Mouse (Mus musculus) midbrain, embryonic 16.5 days (tissue): ENCODE measurements around the gene Reep6. TPM values are rescaled to one million over a fixed set of nuclear protein-coding genes. Genes with fewer than 3 reads are reported as not detected.

Experiments
- ATAC-seq: fragments of 200-750 bp; cut with Nextera tagmentation; 2 replicates; pipeline ENCODE4 v1.8.0; 2017; ENCODE audit warnings: moderate TSS enrichment
- H3K27ac ChIP-seq: fragments of 300-500 bp; sonication (generic); 2 replicates; pipeline ENCODE4 v1.5.1; 2014; ENCODE audit warnings: mild to moderate bottlenecking, low read length, mixed read lengths
- H3K27me3 ChIP-seq: fragments of 300-500 bp; sonication (generic); 2 replicates; pipeline ENCODE4 v1.6.1; 2014; ENCODE audit warnings: low read depth, low read length, mixed read lengths; ENCODE audit not compliant: control insufficient read depth, insufficient read depth
- H3K36me3 ChIP-seq: fragments of 300-500 bp; sonication (generic); 2 replicates; pipeline ENCODE4 v1.6.1; 2014; ENCODE audit warnings: mild to moderate bottlenecking, low read length, moderate library complexity, mixed read lengths; ENCODE audit not compliant: control insufficient read depth, insufficient read depth
- H3K4me1 ChIP-seq: fragments of 300-500 bp; sonication (generic); 2 replicates; pipeline ENCODE4 v1.6.1; 2014; ENCODE audit warnings: mild to moderate bottlenecking, low read length, mixed read lengths; ENCODE audit not compliant: control insufficient read depth, insufficient read depth
- H3K4me2 ChIP-seq: fragments of 300-500 bp; sonication (generic); 2 replicates; pipeline ENCODE4 v1.6.1; 2014; ENCODE audit warnings: mild to moderate bottlenecking, low read length, mixed read lengths
- H3K4me3 ChIP-seq: fragments of 300-500 bp; sonication (generic); 2 replicates; pipeline ENCODE4 v1.5.1; 2014; ENCODE audit warnings: low read depth, mild to moderate bottlenecking, low read length, moderate library complexity, mixed read lengths
- H3K9ac ChIP-seq: fragments of 300-500 bp; sonication (generic); 2 replicates; pipeline ENCODE4 v1.6.1; 2014; ENCODE audit warnings: low read depth, low read length, mixed read lengths
- H3K9me3 ChIP-seq: fragments of 300-500 bp; sonication (generic); replicated peaks from 2 replicates; pipeline ENCODE4 v1.6.1; 2014; ENCODE audit warnings: mild to moderate bottlenecking, low read length, mixed read lengths; ENCODE audit not compliant: control insufficient read depth, poor library complexity, severe bottlenecking
- WGBS: fragments of 180-500 bp; shearing (Covaris S2); extraction: QIAGEN DNeasy Blood & Tissue Kit; methylation state at CpG from one replicate; pipeline ENCODE4 v1.1.7; 2014; 5-methylcytosine and 5-hydroxymethylcytosine counted together
- polyA plus RNA-seq: library from polyadenylated mRNA; unstranded; fragments of >200 nt; fragmentation: Nextera tagmentation; extraction: Ambion mirVana; gene quantifications from 2 replicates; pipeline ENCODE4 v1.2.1, GENCODE M21; 2015

Gene Reep6
- polyA plus RNA-seq, 1 experiment from 2014 or later: 8.6 TPM

DNA sequence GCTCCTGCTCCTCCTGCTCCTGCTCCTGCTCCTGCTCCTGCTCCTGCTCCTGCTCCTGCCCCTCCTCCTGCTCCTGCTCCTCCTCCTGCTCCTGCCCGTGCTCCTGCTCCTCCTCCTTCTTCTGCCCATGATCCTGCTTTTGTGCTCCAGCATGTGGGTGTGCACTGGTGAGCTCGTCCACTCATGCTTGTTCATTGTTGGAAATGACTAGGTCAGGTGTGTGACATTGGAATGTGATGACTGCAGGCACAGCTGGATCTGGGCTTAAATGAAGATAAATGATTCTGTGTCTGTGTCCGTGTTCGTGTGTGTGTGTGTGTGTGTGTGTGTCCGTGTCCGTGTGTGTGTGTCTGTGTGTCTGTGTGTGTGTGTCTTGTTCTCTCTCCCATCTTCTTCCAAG, 38.6 kb downstream of the Reep6 start:
- H3K4me1 ChIP-seq: peaks cover 12% of the 10 kb centered on the region
- no peak overlapping the region for H3K4me3 ChIP-seq
- no peak overlapping the region for H3K27ac ChIP-seq
- 89% methylated on average over 6 of the region's 6 CpGs for WGBS
- no peak overlapping the region for H3K4me2 ChIP-seq
- no peaks in the 10 kb centered on the region; the same call in 1 of the 2 replicates for H3K27me3 ChIP-seq
- H3K9ac ChIP-seq: no peak overlapping the region
- no peak for ATAC-seq
- H3K9me3 ChIP-seq: no peaks in the 10 kb centered on the region
- H3K36me3 ChIP-seq: no peaks in the 10 kb centered on the region

DNA sequence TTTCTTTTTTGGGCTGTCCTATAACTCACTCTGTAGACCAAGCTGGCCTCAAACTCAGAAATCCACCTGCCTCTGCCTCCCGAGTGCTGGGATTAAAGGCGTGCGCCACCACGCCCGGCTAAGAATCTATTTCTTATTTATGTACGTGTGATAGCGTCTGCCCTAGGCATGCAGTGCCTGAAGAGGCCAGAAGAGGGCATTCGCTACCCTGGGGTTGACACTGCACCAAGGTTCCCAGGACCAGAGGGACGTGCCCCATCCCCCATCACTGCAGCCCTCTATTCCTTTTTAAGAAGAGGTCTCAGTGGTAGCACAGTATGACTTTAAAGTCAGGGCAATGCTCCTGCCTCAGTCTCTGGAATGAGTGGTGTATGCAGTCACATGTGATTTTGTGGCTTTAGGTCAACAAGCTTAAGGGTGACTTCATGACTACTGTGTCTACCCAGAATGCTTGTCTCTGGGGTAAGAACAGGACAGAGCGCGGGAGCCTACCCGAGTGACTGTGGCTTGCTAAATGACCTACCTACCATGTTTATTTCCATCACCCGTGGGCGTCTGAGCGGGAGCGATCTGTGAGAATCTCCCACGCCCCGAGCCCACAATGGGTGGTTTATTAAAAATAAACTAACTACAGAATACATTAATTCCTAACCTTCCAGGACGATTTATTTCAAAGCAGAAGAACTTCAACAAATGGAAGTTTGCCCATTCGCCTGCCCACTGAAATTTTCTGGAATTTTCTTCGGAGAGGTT, 40.4 kb downstream of the Reep6 start:
- no peaks in the 10 kb centered on the region for H3K9me3 ChIP-seq
- H3K4me3 ChIP-seq: no peak overlapping the region
- H3K4me1 ChIP-seq: peaks cover 9% of the 10 kb centered on the region
- 82% methylated on average over 21 of the region's 21 CpGs for WGBS
- no peak overlapping the region for H3K27ac ChIP-seq
- ATAC-seq: no peak
- no peak overlapping the region for H3K4me2 ChIP-seq
- no peak overlapping the region for H3K9ac ChIP-seq
- no peaks in the 10 kb centered on the region for H3K36me3 ChIP-seq
- no peaks in the 10 kb centered on the region for H3K27me3 ChIP-seq

DNA sequence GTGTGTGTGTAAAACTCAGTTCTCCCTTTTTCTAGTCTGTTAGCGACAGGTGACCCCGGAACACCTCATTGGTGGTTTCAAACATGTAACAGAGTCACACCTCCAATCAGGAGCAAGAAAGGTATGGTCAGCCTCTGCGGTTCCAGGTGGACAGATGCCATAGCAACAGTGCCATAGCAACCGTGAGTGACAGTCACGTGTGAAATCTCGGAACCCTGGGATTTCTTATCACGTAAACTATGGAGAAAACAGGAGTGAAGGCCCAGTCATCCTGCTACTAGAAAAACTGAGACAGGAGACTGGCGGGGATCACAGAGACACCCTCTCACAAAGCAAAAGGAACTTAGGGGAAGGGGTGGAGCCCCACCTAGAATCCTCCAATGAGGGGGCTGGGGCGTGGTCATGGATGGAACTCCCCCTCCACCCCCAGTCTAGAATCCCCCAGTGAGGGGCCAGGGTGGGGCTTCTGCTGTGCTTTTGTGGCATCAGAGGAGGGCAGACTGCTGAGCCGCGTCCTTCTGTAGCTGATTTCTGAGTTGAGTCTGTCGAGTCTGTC, 41.7 kb downstream of the Reep6 start:
- Histone ChIP-seq H3K36me3 (no peaks in the 10 kb centered on the region), H3K9ac (peak overlapping the region; percentile 48; the same call in 1 of the 2 replicates), H3K27me3 (no peaks in the 10 kb centered on the region), H3K27ac (peak overlapping the region; percentile 68), H3K4me1 (peaks cover 9% of the 10 kb centered on the region), H3K9me3 (no peaks in the 10 kb centered on the region), H3K4me2 (peak overlapping the region; percentile 50), H3K4me3 (peak overlapping the region; percentile 30)
- WGBS: 3% methylated on average over 12 of the region's 12 CpGs
- peak; percentile 88 for ATAC-seq

DNA sequence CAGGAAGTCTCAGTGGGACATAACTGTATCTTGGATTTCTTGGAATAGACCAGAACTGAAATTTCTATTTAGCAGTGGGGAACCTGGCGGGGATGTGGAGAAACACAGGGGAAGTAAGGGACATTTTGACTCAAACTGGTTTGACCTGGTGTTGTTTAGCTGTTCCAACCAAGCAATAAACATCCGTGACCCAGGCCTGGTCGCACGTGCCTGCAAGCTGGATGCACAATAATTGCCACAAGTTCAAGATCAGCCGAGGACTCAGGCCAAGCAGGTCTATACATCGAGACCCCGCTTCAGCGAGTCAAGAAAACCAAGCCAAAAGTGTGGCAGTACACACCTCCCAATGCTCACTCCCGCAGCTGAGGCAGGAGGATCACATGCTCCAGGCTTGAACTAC, 42.2 kb downstream of the Reep6 start:
- Histone ChIP-seq H3K9ac (peak overlapping the region; percentile 48; the same call in 1 of the 2 replicates), H3K4me2 (peak overlapping the region; percentile 50), H3K9me3 (no peaks in the 10 kb centered on the region), H3K4me3 (peak overlapping the region; percentile 30), H3K36me3 (no peaks in the 10 kb centered on the region), H3K27me3 (no peaks in the 10 kb centered on the region), H3K4me1 (peaks cover 9% of the 10 kb centered on the region), H3K27ac (peak overlapping the region; percentile 68)
- WGBS: 54% methylated on average over 9 of the region's 9 CpGs
- peak; percentile 1; the same call in 1 of the 2 replicates for ATAC-seq

DNA sequence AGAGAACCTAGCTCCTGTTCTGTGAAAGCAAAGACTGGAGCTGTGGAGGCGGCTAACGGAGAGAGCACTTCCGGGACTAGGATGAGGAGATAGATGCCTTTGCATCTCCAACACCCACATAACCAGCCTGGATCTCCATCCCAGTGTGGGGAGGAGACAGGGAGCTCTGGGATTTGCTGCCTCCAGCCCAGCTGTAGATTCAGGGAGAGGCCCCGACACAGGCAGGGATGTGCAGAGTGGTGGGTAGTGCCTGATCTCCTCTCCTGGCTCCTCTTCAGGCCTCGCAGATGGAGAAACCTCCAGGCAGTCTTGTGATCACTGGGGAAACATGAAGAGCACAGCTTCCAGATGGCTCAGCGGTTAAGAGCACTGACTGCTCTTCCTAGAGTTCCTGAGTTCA, 43.0 kb downstream of the Reep6 start:
- H3K4me2 ChIP-seq: no peak overlapping the region
- H3K27me3 ChIP-seq: no peaks in the 10 kb centered on the region
- WGBS: 87% methylated on average over 6 of the region's 6 CpGs
- peaks cover 9% of the 10 kb centered on the region for H3K4me1 ChIP-seq
- no peak for ATAC-seq
- H3K9ac ChIP-seq: no peak overlapping the region
- H3K9me3 ChIP-seq: no peaks in the 10 kb centered on the region
- no peak overlapping the region for H3K4me3 ChIP-seq
- H3K36me3 ChIP-seq: no peaks in the 10 kb centered on the region
- no peak overlapping the region for H3K27ac ChIP-seq

DNA sequence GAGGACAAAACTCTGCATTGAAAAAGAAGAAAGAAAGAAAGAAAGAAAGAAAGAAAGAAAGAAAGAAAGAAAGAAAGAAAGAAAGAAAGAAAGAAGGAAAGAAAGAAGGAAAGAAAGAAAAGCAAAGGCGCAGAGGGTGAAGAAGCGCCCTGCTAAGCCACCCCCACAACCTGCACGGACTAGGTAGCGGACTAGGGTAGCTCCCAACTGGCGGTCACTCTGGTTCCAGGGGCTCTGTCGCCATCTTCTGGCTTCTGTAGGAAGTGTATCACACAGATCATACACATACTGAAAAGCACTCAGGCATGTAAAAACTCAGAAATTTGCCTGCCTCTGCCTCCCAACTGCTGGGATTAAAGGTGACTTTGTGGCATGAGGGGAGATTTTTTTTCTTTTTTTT, 44.3 kb downstream of the Reep6 start:
- Histone ChIP-seq H3K4me2 (no peak overlapping the region), H3K4me3 (no peak overlapping the region), H3K27ac (no peak overlapping the region), H3K9me3 (no peaks in the 10 kb centered on the region), H3K27me3 (no peaks in the 10 kb centered on the region), H3K9ac (no peak overlapping the region), H3K4me1 (peaks cover 9% of the 10 kb centered on the region), H3K36me3 (no peaks in the 10 kb centered on the region)
- 15% methylated on average over 6 of the region's 6 CpGs for WGBS
- ATAC-seq: no peak

DNA sequence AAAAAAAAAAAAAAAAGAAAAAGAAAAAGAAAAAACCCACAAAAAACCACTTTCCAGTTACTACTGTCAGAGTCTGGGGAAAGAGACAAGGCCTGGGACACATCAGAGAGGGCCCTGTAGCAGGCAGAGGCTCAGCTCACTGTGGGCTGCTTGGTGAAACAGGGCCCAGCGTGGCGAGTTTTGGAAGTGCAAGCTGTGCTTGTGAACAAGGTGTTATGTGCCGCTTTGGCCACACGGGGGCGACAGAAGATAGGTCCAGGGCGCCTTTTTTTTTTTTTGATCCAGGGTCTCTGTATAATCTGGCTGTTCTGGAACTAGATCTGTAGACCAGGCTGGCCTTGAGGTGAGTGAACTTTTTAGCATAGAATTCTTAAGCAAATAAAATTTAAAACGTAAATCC, 46.4 kb downstream of the Reep6 start:
- Histone ChIP-seq H3K27ac (no peak overlapping the region), H3K9me3 (no peaks in the 10 kb centered on the region), H3K9ac (no peak overlapping the region), H3K4me2 (no peak overlapping the region), H3K27me3 (no peaks in the 10 kb centered on the region), H3K36me3 (peaks cover 16% of the 10 kb centered on the region), H3K4me3 (no peak overlapping the region), H3K4me1 (peaks cover 9% of the 10 kb centered on the region)
- ATAC-seq: 0 out of 2 replicates have a peak, but pooled peaks have one; percentile 61
- WGBS: 2% methylated on average over 7 of the region's 7 CpGs

DNA sequence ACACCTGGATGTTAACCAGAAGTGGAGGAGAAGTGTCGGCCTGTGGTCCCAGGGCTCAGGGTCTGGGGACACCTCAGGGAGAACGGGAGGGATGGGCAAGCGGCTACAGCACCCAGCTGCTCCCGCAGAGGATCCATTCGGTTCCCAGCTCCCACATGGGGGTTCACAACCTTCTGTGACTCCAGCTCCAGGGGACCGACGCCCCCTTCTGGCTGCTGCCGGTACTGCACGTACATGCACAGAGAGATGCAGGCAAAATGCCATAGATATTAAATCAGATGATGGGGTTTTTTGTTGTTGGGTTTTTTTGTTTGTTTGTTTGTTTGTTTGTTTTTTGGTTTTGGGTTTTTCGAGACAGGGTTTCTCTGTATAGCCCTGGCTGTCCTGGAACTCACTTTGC, 48.0 kb downstream of the Reep6 start:
- Histone ChIP-seq H3K9me3 (no peaks in the 10 kb centered on the region), H3K4me3 (no peak overlapping the region), H3K27ac (no peak overlapping the region), H3K27me3 (no peaks in the 10 kb centered on the region), H3K4me1 (peaks cover 5% of the 10 kb centered on the region), H3K9ac (no peak overlapping the region), H3K36me3 (peaks cover 31% of the 10 kb centered on the region), H3K4me2 (no peak overlapping the region)
- ATAC-seq: no peak
- 52% methylated on average over 10 of the region's 10 CpGs for WGBS

DNA sequence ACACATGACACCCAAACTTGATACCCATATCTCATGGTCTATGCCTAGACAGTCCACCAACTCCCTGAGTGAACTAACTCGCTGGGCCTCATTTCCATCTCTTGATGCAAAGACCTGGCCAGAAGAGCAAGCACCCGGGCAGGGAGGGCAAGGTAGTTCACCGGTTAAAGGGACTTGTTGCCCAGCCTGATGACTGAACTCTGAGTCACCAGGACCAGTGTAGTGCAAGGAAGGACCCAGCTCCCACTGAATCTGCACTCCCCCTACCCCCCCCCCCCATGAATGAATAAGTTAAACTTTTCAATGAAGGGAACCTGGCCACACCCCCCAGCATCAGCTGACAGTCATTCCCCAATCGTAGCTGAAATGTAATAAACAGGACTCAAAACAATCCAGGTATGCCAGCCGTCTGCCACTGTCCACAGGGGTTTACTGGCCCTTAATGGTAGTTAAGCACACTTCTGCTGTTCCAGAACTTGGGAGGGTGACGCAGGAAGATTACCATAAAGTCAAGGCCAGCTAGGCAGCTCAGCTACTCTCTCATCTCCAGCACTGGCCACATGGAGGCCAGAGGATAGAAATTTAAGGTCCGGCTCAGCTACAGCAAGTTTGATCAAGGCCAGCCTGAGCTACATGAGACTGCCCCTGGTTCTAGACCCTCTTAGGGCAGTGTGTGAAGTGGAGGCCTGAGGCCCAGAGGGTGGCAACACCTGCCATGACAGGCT, 53.0 kb downstream of the Reep6 start:
- H3K4me3 ChIP-seq: peak overlapping the region; percentile 8; the same call in 1 of the 2 replicates

More for the DNA sequence above, 53.0 kb downstream of the Reep6 start:
- Histone ChIP-seq H3K36me3 (peaks cover 40% of the 10 kb centered on the region), H3K27me3 (no peaks in the 10 kb centered on the region), H3K9me3 (no peaks in the 10 kb centered on the region), H3K27ac (no peak overlapping the region), H3K4me1 (peaks cover 30% of the 10 kb centered on the region), H3K4me2 (peak overlapping the region; percentile 95), H3K9ac (no peak overlapping the region)
- WGBS: 73% methylated on average over 7 of the region's 7 CpGs
- ATAC-seq: no peak
